Mouse (Mus musculus) E14TG2a.4 (cell line): ENCODE data around the gene Nkx2-5.

Experiments used
- H3K27me3 ChIP-seq: 2 replicates; pipeline ENCODE4 v1.6.1; 2014; ENCODE audit warnings: low read length, control low read depth; ENCODE audit not compliant: insufficient read depth
- H3K36me3 ChIP-seq: 2 replicates; pipeline ENCODE4 v1.6.1; 2014; ENCODE audit warnings: low read length, control low read depth; ENCODE audit not compliant: insufficient read depth
- H3K4me1 ChIP-seq: replicated peaks from 2 replicates; pipeline ENCODE4 v1.6.1; 2014; ENCODE audit warnings: low read depth, low read length, control low read depth
- H3K4me3 ChIP-seq: replicated peaks from 2 replicates; pipeline ENCODE4 v1.5.1; 2014; ENCODE audit warnings: mild to moderate bottlenecking, low read length
- H3K9me3 ChIP-seq: 2 replicates; pipeline ENCODE4 v1.6.1; 2014; ENCODE audit warnings: low read length, control low read depth
- CTCF ChIP-seq: conservative IDR thresholded peaks from 2 replicates; pipeline ENCODE4 v1.5.1; 2014; ENCODE audit warnings: low read length
- NANOG ChIP-seq: IDR thresholded peaks from 2 replicates; pipeline ENCODE4 v1.6.1; 2014; ENCODE audit warnings: borderline replicate concordance, low read length, mixed read lengths
- POU5F1 ChIP-seq: IDR thresholded peaks from 2 replicates; pipeline ENCODE4 v1.6.1; 2014; ENCODE audit warnings: low read length, borderline replicate concordance

The Nkx2-5 gene

DNA sequence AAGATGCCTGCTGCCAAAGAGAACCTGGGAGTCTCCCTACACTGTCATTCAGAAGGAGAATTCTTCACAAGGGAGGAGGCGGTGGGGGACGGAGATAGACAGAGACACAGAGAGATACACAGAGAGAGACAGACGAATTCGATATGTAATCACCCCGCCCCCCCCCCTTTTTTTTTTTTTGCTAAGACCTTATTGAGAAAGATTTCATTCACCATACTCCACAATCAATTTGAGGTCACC, at the start of gene Nkx2-5:
TSS of gene Nkx2-5 (minus strand) at position 101 of the 240 bp plus-strand sequence.
- peaks cover 40% of the 10 kb centered on the region for H3K4me1 ChIP-seq
- H3K4me3 ChIP-seq, result peak within 1 kb of the TSS; percentile 60
- H3K36me3 ChIP-seq, result no peaks in the 10 kb centered on the region
- TF ChIP-seq POU5F1, result no peak
- no peak for TF ChIP-seq NANOG
- TF ChIP-seq CTCF, result no peak
- no peaks in the 10 kb centered on the region for H3K9me3 ChIP-seq
- peaks cover 90% of the 10 kb centered on the region for H3K27me3 ChIP-seq

DNA sequence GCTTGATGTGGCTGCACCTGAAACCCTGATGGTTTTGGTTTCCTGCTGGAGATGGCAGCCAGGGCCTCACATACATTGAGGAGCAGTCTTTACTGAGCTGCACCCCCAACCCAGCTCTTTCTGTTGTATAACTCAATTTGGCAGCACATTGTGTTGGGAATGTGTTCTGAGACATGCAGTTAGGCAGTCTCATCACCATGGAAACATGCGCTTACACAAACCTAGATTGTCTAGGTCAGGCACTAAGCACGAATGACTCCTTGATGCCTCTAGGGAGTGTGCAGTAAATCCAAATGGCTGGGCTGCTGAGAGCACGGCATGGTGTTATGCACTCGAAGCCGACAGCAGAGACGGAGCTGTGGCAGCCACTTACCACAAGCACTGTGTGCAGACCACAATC, 49.5 kb upstream of the Nkx2-5 start:
- H3K4me1 ChIP-seq, result peaks cover 8% of the 10 kb centered on the region
- TF ChIP-seq CTCF (no peak), NANOG (no peak), POU5F1 (no peak)
- H3K4me3 ChIP-seq, result no peak overlapping the region
- H3K9me3 ChIP-seq, result peaks cover 7% of the 10 kb centered on the region; the same call in 1 of the 2 replicates
- H3K27me3 ChIP-seq, result peaks cover 33% of the 10 kb centered on the region
- no peaks in the 10 kb centered on the region for H3K36me3 ChIP-seq

- TF ChIP-seq CTCF, result no peak
- no peak for TF ChIP-seq NANOG
- no peak for TF ChIP-seq POU5F1
These were observed 48.7 kb upstream of the Nkx2-5 start for GRCm38 (mm10) chr17:26893492-26893891.

DNA sequence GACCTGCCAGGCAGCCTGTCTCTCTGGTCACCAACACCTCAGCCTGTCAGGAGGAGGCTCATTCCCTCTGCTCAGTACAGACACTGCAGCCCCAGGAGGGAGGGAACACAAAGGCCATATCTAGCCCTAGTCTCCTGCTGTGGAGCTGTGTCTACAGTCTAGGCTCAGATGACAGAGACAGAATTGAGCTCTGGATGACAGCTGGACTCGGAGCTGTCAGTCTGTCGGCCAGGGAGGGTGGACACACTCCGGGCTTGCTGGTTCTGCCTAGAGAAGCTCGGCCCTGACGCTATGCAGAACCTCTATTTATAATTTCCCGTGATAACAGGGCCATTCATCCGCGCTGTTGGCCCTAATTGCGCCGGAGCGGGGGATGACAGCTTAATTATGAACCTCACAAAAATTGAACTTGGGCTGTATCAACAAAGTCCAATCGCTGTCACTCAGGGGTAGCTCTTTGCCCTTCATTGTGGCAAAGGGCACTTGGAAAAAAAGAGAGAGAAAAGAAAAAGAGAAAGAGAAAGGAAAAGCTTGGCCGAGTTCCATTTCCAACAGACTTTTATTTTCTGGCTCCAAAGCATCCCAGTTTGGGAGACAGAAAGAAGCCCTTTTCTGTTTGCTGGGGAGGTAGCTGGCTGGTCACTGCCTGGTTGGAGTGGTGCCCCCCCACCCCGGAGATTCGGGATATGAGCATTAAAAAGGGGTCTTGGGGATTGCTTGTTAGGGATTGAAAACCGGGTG, 48.0 kb upstream of the Nkx2-5 start:
- no peak overlapping the region for H3K4me3 ChIP-seq
- H3K36me3 ChIP-seq, result no peaks in the 10 kb centered on the region
- no peak for TF ChIP-seq CTCF
- no peak for TF ChIP-seq POU5F1
- no peak for TF ChIP-seq NANOG
- peaks cover 43% of the 10 kb centered on the region for H3K27me3 ChIP-seq
- H3K4me1 ChIP-seq, result peaks cover 8% of the 10 kb centered on the region
- peaks cover 7% of the 10 kb centered on the region; the same call in 1 of the 2 replicates for H3K9me3 ChIP-seq

More at GRCm38 (mm10) chr17:26893492-26893891, 48.7 kb upstream of the Nkx2-5 start:
- peaks cover 36% of the 10 kb centered on the region for H3K27me3 ChIP-seq
- H3K36me3 ChIP-seq, result no peaks in the 10 kb centered on the region
- H3K4me1 ChIP-seq, result peaks cover 8% of the 10 kb centered on the region
- no peak overlapping the region for H3K4me3 ChIP-seq
- peaks cover 7% of the 10 kb centered on the region; the same call in 1 of the 2 replicates for H3K9me3 ChIP-seq

GRCm38 (mm10) chr17:26887926-26888325, 43.1 kb upstream of the Nkx2-5 start:
- Histone ChIP-seq H3K4me1 (peaks cover 23% of the 10 kb centered on the region), H3K27me3 (peaks cover 62% of the 10 kb centered on the region), H3K9me3 (no peaks in the 10 kb centered on the region), H3K4me3 (no peak overlapping the region), H3K36me3 (no peaks in the 10 kb centered on the region)
- TF ChIP-seq CTCF (no peak), NANOG (no peak), POU5F1 (no peak)

DNA sequence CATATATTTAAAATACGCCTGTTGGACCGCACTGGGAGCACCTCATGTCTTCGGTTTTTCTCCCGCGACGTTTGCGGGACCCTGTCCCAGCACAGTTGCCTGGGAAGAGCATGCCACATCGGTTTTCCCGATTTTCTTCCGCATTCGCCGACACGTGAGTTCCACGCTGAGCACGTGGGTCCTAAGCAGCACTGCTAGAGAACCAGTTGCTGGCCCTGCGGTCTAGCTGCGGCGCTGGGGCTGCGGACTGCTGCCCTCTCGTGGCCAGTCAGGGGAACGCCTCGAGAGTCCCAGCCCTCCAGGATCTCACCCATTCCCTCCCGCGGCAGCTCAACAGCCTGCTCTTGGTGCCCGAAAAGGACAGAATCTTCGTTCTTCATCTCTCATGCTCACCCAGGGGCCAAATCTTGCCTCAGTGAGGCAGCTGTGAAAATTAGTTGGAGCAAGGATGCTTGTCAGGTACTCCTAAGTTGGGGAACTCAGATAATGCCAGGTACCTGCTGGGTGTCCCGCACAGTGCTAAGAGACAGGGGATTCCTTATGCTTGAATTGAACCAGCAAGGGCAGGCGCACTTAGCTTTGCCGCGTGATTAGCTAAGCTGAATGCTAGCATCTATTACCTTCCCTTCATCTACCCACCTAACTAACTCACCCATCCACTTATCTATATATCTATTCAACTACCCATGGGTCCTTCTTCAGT, 41.4 kb upstream of the Nkx2-5 start:
- H3K9me3 ChIP-seq, result no peaks in the 10 kb centered on the region
- TF ChIP-seq POU5F1 (no peak), CTCF (peak; percentile 91)

DNA sequence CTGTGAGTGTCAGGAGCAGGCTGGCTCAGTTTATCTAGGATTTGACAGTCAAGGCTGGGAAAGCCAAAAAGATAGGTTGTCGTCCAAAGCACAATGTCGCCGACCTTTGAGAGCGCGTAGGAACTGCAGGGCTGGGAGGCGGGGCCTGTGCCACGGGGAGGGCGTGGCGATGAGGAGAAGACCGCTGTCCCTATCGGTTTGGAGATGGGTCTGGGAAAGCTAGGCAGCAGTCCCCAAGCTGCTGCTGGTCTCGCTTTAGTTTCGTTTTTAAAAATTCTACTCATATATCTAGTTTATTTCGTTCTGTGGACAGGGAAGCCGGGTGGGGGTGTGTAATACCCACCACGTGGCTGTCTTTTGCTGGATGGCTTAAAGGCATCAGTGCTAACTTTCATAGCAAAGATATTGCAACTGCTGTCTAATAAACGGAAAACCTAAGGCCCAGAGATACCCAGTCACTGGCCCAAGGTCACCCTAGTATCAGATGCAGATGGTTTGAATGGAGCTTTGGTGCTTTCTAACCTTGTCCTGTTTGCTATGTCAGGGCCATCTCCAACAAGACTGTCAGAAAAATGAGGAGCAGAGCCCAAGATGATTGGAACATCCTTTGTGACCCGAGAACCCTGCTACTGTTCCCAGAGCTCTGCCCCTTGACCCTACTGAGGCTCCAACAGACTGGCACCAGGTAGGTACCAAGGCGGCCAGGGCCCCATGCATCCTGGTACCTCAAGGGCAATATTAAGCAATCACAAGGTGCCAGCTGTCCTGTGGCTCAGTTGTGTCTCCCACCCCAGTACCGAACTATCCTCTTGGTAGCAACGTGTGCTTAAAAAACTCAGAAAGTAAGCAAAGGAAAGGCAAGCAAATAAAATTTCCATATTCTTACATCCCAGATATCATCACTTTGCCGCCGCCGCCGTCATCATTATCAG, 40.5 kb upstream of the Nkx2-5 start:
- H3K36me3 ChIP-seq, result no peaks in the 10 kb centered on the region
- H3K4me3 ChIP-seq, result peak overlapping the region; percentile 57
- peaks cover 3% of the 10 kb centered on the region; the same call in 1 of the 2 replicates for H3K9me3 ChIP-seq
- no peak for TF ChIP-seq POU5F1
- TF ChIP-seq CTCF, result no peak; the same call in none of the 2 replicates
- TF ChIP-seq NANOG, result no peak
- peaks cover 23% of the 10 kb centered on the region for H3K4me1 ChIP-seq
- H3K27me3 ChIP-seq, result peaks cover 55% of the 10 kb centered on the region

More for the DNA sequence above, 41.4 kb upstream of the Nkx2-5 start:
- peaks cover 58% of the 10 kb centered on the region for H3K27me3 ChIP-seq
- H3K36me3 ChIP-seq, result no peaks in the 10 kb centered on the region
- H3K4me3 ChIP-seq, result peak overlapping the region; percentile 57
- peaks cover 23% of the 10 kb centered on the region for H3K4me1 ChIP-seq

GRCm38 (mm10) chr17:26883585-26883984, 38.8 kb upstream of the Nkx2-5 start:
- no peak for TF ChIP-seq POU5F1
- TF ChIP-seq CTCF, result no peak
- TF ChIP-seq NANOG, result no peak

More at GRCm38 (mm10) chr17:26883585-26883984, 38.8 kb upstream of the Nkx2-5 start:
- Histone ChIP-seq H3K36me3 (no peaks in the 10 kb centered on the region), H3K9me3 (peaks cover 3% of the 10 kb centered on the region; the same call in 1 of the 2 replicates), H3K4me1 (peaks cover 23% of the 10 kb centered on the region), H3K4me3 (no peak overlapping the region), H3K27me3 (peaks cover 50% of the 10 kb centered on the region)
